Mouse (Mus musculus) gastrocnemius, adult 8-10 months (tissue): ENCODE results near the gene 1810009J06Rik. TPM values are rescaled to one million over a fixed set of nuclear protein-coding genes. Genes with fewer than 3 reads are reported as not detected.
"Not testable (repeated sequence)": the region's sequence is repeated elsewhere in the genome, so short reads cannot be mapped to it uniquely, and the experiment has no call there.

ENCODE experiments used
- DNase-seq, 2 experiments: peaks; one replicate each; pipeline ENCODE4 v3.0.0; 2022; ENCODE audit warnings: low spot score in 2 of 2
- total RNA-seq, 4 experiments: library from RNA; stranded (reverse); gene quantifications; 2 replicates each; pipeline ENCODE4 v1.2.4; 2022

Gene 1810009J06Rik
- not detected for total RNA-seq

- DNase-seq = not testable (repeated sequence)
Measured at GRCm38 (mm10) chr6:40964454-40964853, at the start of gene 1810009J06Rik. TSS of gene 1810009J06Rik (plus strand) at chr6:40964754.

GRCm38 (mm10) chr6:40919954-40920353 is 44.6 kb upstream of the 1810009J06Rik start:
- DNase-seq = no peak

DNA sequence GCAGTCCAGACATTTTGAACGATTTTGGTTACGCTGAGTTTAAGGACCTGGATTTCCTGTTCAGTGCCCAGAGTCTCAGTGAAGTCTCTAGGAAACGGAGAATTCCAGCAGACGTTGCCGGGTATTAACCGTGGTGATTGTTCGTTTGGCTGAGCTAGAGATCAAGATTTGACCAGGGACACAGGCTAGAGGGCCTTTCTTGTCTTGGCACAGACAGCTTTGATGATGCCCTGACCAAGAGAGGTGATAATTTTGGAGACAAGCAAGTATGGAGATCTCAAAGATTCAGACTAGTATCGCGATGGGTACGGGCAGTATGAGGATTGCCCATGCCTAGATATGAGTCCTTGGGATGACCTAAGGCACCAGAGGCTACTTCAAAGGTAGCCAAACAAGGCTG is 24.1 kb upstream of the 1810009J06Rik start, which contains the start of gene 1700074P13Rik:
Gene 1700074P13Rik, minus strand, starts transcription at position 101 of the 400 bp plus-strand sequence.
- DNase-seq = no peak

GRCm38 (mm10) chr6:40951770-40952169 is 12.8 kb upstream of the 1810009J06Rik start, which contains the start of gene Gm4744:
TSS of gene Gm4744 (minus strand) at chr6:40951870.
- DNase-seq = no peak

GRCm38 (mm10) chr6:40953716-40954115 is 10.8 kb upstream of the 1810009J06Rik start:
- DNase-seq = no peak

DNA sequence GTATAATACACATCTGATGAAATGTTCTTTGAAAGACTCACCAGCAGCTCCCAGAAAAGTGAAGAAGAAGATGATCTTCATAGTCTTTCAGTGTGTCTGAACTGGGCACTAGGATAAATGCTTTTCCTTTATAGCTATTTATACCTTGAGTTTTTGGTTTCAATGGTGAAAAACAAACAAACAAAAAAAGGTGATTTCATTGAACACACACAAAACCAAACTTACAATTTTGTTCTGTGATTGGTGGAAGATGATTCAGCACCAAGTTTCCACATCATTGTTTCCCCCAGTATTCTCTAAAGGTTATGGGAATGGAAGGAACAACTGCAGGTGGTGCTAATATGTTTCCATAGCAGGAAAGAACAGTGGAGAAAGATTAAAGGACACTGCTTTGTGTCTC is 34.8 kb downstream of the 1810009J06Rik start, which contains the start of gene Gm2663:
Gene Gm2663, minus strand, starts transcription at position 101 of the 400 bp plus-strand sequence.
- not testable (repeated sequence) for DNase-seq

DNA sequence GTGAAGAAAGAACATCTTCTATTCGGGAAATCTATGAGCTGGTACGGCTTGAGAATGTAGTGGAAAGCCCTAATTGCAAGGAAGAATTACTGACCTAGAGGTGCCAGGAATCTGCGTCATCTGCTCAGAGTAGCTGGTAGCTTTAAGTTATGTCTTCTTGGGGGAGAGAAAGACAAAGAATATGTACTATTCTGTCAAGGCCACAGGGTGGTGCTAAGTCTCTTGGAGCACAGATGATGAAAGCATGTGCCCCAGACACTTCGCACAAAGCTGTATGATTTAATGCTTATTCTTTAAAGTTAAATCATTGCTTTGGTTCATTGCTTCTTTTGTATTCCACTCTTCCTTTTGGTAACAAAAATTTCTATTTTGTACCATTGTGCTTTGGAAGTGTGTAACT is 50.5 kb downstream of the 1810009J06Rik start:
- DNase-seq = no peak

Other genes starting within 250 kb of the 1810009J06Rik start
- not detected for gene Moxd2, start 77.3 kb upstream of the 1810009J06Rik start, total RNA-seq
- gene Prss58, start 64.4 kb upstream of the 1810009J06Rik start, total RNA-seq = not detected
- gene 1700074P13Rik, start 24.2 kb upstream of the 1810009J06Rik start, total RNA-seq = not detected
- gene Gm4744, start 12.9 kb upstream of the 1810009J06Rik start, total RNA-seq = not detected
- not detected for gene Gm2663, start 34.7 kb downstream of the 1810009J06Rik start, total RNA-seq
- gene 2210010C04Rik, start 70.8 kb downstream of the 1810009J06Rik start, total RNA-seq = not detected